Mouse (Mus musculus) limb, embryonic 12.5 days (tissue): ENCODE data around the gene Traf7. TPM values are rescaled to one million over a fixed set of nuclear protein-coding genes. Genes with fewer than 3 reads are reported as not detected.

Experiments
- ATAC-seq: fragments of 200-750 bp; cut with Nextera tagmentation; 2 replicates; pipeline ENCODE4 v1.8.0; 2017; ENCODE audit warnings: low read depth, moderate TSS enrichment; ENCODE audit not compliant: insufficient number of reproducible peaks, insufficient read depth, low FRiP score, low TSS enrichment
- H3K27ac ChIP-seq: fragments of 300-500 bp; sonication (generic); 2 replicates; pipeline ENCODE4 v1.5.1; 2016; ENCODE audit warnings: mild to moderate bottlenecking, moderate library complexity
- H3K27me3 ChIP-seq: fragments of 300-500 bp; sonication (generic); 2 replicates; pipeline ENCODE4 v1.6.1; 2016; ENCODE audit warnings: mild to moderate bottlenecking, moderate library complexity
- H3K36me3 ChIP-seq: fragments of 300-500 bp; sonication (generic); 2 replicates; pipeline ENCODE4 v1.6.1; 2016; ENCODE audit warnings: mild to moderate bottlenecking, moderate library complexity
- H3K4me1 ChIP-seq: fragments of 300-500 bp; sonication (generic); replicated peaks from 2 replicates; pipeline ENCODE4 v1.6.1; 2016
- H3K4me2 ChIP-seq: fragments of 300-500 bp; sonication (generic); 2 replicates; pipeline ENCODE4 v1.6.1; 2016; ENCODE audit warnings: mild to moderate bottlenecking, moderate library complexity
- H3K4me3 ChIP-seq: fragments of 300-500 bp; sonication (generic); replicated peaks from 2 replicates; pipeline ENCODE4 v1.5.1; 2016; ENCODE audit warnings: mild to moderate bottlenecking
- H3K9ac ChIP-seq: fragments of 300-500 bp; sonication (generic); replicated peaks from 2 replicates; pipeline ENCODE4 v1.6.1; 2016; ENCODE audit warnings: mild to moderate bottlenecking, moderate library complexity
- H3K9me3 ChIP-seq: fragments of 300-500 bp; sonication (generic); 2 replicates; pipeline ENCODE4 v1.6.1; 2016; ENCODE audit warnings: mild to moderate bottlenecking, moderate library complexity
- WGBS: fragments of 180-500 bp; shearing (Covaris S2); methylation state at CpG from one replicate; pipeline ENCODE4 v1.1.7; 2016; 5-methylcytosine and 5-hydroxymethylcytosine counted together
- polyA plus RNA-seq: library from polyadenylated mRNA; unstranded; fragments of >200 nt; fragmentation: Nextera tagmentation; extraction: Ambion mirVana; gene quantifications from 2 replicates; pipeline ENCODE4 v1.2.1, GENCODE M21; 2016

Gene Traf7
- polyA plus RNA-seq, 1 experiment from 2014 or later = 97.4 TPM

DNA sequence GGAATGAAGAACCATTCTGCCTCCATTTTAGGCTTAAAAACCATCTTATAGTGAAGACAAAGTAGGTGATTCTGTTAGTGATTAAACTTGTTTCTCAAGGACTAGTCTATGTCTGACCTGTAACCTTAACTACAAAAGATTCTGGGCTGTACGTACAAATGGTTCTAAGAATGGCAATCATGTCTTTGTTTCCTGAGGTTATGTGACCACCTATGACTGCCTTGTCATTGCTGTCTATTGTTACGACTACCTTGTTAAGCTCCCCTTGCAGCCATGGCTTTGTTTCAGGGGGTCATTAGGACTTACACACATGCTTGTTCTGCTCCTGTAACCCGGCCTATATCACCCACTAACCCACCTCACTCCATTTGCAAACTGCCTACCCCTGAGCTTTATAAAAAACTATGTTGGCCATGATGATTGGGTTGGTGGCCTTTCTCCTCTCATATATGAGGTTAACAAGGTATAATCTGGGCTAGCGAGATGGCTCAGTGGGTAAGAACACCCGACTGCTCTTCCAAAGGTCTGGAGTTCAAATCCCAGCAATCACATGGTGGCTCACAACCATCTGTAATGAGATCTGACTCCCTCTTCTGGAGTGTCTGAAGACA, 59.0 kb downstream of the Traf7 start:
- WGBS = 91% methylated on average over 5 of the region's 5 CpGs
- Histone ChIP-seq H3K4me3 (no peak overlapping the region), H3K27me3 (no peaks in the 10 kb centered on the region), H3K4me2 (no peak overlapping the region), H3K4me1 (peaks cover 26% of the 10 kb centered on the region), H3K27ac (no peak overlapping the region), H3K36me3 (peaks cover 14% of the 10 kb centered on the region), H3K9me3 (no peaks in the 10 kb centered on the region), H3K9ac (no peak overlapping the region)
- ATAC-seq = no peak

DNA sequence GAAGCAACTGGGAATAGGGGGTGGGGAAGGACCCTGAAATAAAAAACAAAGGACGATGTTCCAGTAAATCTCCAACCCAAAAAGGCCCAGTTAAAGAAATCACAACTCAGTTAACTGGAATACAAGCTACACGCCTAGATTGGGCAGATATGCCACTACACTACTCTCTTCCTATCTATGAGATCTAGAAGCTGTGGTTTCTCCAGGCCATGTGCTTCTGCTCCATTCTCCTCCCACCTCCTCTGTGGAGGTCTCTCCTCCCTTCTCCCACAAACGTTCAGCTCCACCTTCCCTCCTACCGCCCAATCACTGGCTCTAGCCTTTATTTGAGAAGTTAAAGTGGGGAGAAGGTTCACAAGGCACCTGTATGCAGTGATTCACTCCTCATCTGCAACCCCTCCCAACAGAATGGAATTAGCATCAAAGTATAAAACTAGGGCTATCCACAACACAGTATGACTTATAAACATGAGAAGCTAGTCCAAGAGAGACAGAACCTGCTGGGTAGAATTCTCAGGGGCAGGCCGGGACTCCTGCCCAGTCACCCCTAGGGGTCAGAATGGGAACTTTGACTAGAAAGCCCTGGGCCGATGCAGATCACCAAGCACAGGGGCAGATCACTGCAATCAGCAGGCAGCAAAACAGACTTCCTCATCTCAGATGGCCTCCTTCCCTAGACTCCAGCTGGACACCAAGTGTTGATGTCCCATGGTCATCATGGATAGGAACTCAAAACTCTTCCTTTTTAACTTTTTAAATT, 64.2 kb downstream of the Traf7 start:
- no peak overlapping the region for H3K4me2 ChIP-seq
- 58% methylated on average over 6 of the region's 6 CpGs for WGBS
- H3K4me1 ChIP-seq = no peaks in the 10 kb centered on the region
- no peaks in the 10 kb centered on the region for H3K27me3 ChIP-seq
- no peak overlapping the region for H3K9ac ChIP-seq
- ATAC-seq = no peak
- no peak overlapping the region for H3K4me3 ChIP-seq
- no peaks in the 10 kb centered on the region for H3K9me3 ChIP-seq
- no peaks in the 10 kb centered on the region for H3K36me3 ChIP-seq
- no peak overlapping the region for H3K27ac ChIP-seq

DNA sequence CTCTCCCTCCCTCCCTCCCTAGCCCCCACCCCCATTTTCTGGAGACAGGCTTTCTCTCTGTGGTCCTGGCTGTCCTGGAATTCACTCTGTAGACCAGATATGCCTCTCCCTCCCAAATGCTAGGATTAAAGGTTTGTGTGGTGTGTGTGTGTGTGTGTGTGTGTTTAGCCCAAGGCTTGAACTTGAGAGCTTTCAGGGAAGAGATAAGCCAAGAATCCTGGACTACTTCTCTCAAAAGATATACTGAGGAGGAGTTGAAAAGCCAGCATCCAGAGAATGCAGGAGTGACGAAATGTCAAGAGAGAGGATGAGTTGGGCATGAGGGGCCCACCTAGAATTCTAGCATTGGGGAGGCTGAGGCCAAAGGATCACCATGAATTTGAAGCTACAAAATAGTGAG, 64.8 kb downstream of the Traf7 start:
- H3K27me3 ChIP-seq = no peaks in the 10 kb centered on the region
- H3K9me3 ChIP-seq = no peaks in the 10 kb centered on the region
- H3K9ac ChIP-seq = no peak overlapping the region
- no peaks in the 10 kb centered on the region for H3K36me3 ChIP-seq
- H3K4me3 ChIP-seq = no peak overlapping the region
- ATAC-seq = no peak
- H3K4me1 ChIP-seq = no peaks in the 10 kb centered on the region
- 93% methylated on average over 1 of the region's 1 CpGs for WGBS
- no peak overlapping the region for H3K27ac ChIP-seq
- no peak overlapping the region for H3K4me2 ChIP-seq

DNA sequence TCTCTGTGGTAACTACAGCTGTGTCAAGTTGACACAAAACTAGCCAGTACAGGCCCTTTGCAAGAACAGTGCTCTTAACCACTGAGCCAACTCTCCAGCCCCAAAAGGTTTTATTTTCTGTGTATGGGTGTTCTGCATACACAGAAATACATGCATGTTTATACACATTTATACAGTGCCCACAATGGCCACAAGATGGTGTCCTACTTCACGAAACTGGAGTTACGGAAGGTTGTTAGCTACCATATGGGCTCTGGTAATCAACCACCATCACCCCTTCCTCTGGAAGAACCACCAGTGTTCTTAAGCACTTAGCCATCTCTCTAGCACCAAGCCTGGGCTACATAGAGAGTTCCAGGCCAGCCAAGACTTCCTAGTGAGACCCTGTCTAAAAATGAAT, 66.2 kb downstream of the Traf7 start:
- 71% methylated on average over 2 of the region's 2 CpGs for WGBS
- Histone ChIP-seq H3K9me3 (no peaks in the 10 kb centered on the region), H3K27ac (no peak overlapping the region), H3K9ac (no peak overlapping the region), H3K4me3 (no peak overlapping the region), H3K36me3 (no peaks in the 10 kb centered on the region), H3K4me2 (no peak overlapping the region), H3K27me3 (no peaks in the 10 kb centered on the region), H3K4me1 (no peaks in the 10 kb centered on the region)
- no peak for ATAC-seq

Other genes with a start within 250 kb of the Traf7 start
- gene Abca17, start 176.9 kb downstream of the Traf7 start, polyA plus RNA-seq = 0.08 TPM in 1 of 2 replicates, not detected in the other
- 4.7 and 4.8 TPM in 2 replicates for gene Abca3, start 176.0 kb downstream of the Traf7 start, polyA plus RNA-seq
- gene Rnps1, start 113.4 kb downstream of the Traf7 start, polyA plus RNA-seq = 362 and 373 TPM in 2 replicates
- gene Eci1, start 101.3 kb downstream of the Traf7 start, polyA plus RNA-seq = 95.6 and 102 TPM in 2 replicates
- 2.8 and 3.4 TPM in 2 replicates for gene Dnase1l2, start 84.8 kb downstream of the Traf7 start, polyA plus RNA-seq
- gene E4f1, start 57.6 kb downstream of the Traf7 start, polyA plus RNA-seq = 37.2 and 45.6 TPM in 2 replicates
- 54.9 and 56.6 TPM in 2 replicates for gene Pgp, start 57.5 kb downstream of the Traf7 start, polyA plus RNA-seq
- gene Bricd5, start 54.1 kb downstream of the Traf7 start, polyA plus RNA-seq = not detected in 2 replicates
- gene Mlst8, start 48.9 kb downstream of the Traf7 start, polyA plus RNA-seq = 34.7 and 35.5 TPM in 2 replicates
- 6.1 and 6.5 TPM in 2 replicates for gene Caskin1, start 39.3 kb downstream of the Traf7 start, polyA plus RNA-seq
- gene Rab26, start 6.3 kb upstream of the Traf7 start, polyA plus RNA-seq = 3.2 and 4.0 TPM in 2 replicates
- 23.2 and 32.2 TPM in 2 replicates for gene Pkd1, start 21.9 kb upstream of the Traf7 start, polyA plus RNA-seq
- gene Tsc2, start 104.7 kb upstream of the Traf7 start, polyA plus RNA-seq = 68.6 and 77.7 TPM in 2 replicates
- gene Nthl1, start 104.7 kb upstream of the Traf7 start, polyA plus RNA-seq = 23.3 and 24.9 TPM in 2 replicates
- gene Slc9a3r2, start 122.4 kb upstream of the Traf7 start, polyA plus RNA-seq = 58.9 and 59.3 TPM in 2 replicates
- gene Npw, start 130.5 kb upstream of the Traf7 start, polyA plus RNA-seq = 0.49 and 1.3 TPM in 2 replicates
- gene Zfp598, start 141.7 kb upstream of the Traf7 start, polyA plus RNA-seq = 24.5 and 28.4 TPM in 2 replicates
- gene Syngr3, start 162.0 kb upstream of the Traf7 start, polyA plus RNA-seq = 7.5 and 8.2 TPM in 2 replicates
- 49.7 and 53.5 TPM in 2 replicates for gene Gfer, start 168.2 kb upstream of the Traf7 start, polyA plus RNA-seq
- gene Noxo1, start 168.3 kb upstream of the Traf7 start, polyA plus RNA-seq = 1.7 and 1.8 TPM in 2 replicates
- gene Tbl3, start 179.7 kb upstream of the Traf7 start, polyA plus RNA-seq = 99.7 and 103 TPM in 2 replicates
- gene Rnf151, start 190.1 kb upstream of the Traf7 start, polyA plus RNA-seq = 0.29 and 0.41 TPM in 2 replicates
- gene Rps2, start 190.2 kb upstream of the Traf7 start, polyA plus RNA-seq = 1,161 and 1,172 TPM in 2 replicates
- 206 and 217 TPM in 2 replicates for gene Ndufb10, start 196.5 kb upstream of the Traf7 start, polyA plus RNA-seq
- not detected in 2 replicates for gene Rpl3l, start 199.9 kb upstream of the Traf7 start, polyA plus RNA-seq
- 22.7 and 24.1 TPM in 2 replicates for gene Msrb1, start 208.7 kb upstream of the Traf7 start, polyA plus RNA-seq
- 2.7 and 4.0 TPM in 2 replicates for gene Hs3st6, start 225.1 kb upstream of the Traf7 start, polyA plus RNA-seq